ENCODE assay signal across 8 mouse cellular contexts in the genomic region with DNA sequence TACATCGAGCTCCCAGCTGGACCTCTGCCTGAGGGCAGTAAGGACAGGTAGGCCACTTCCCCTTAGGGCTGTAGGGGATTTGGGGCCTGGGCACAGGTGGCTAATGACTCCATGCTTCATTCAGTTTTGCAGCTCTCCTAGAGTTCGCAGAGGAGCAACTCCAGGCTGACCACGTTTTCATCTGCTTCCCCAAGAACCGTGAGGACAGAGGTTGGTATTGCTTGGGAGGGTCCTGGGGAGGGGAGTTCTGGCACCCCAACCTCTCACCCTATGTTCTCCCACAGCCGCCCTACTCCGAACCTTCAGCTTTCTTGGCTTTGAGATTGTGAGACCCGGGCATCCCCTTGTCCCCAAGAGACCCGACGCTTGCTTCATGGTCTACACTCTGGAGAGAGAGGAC. TPM values are rescaled to one million over a fixed set of nuclear protein-coding genes. Genes with fewer than 3 reads are reported as not detected.
DNase-seq lines count a peak whose midpoint lies in the region; ATAC-seq and TF ChIP-seq lines count a peak whose summit lies in the region.
"Not testable (repeated sequence)": the region's sequence is repeated elsewhere in the genome, so short reads cannot be mapped to it uniquely, and the experiment has no call there.
"Had no signal": no experiment of that assay in that cellular context is flagged by ENCODE, and none has a peak within 500 bp of the region (broad histone marks: within the 10 kb centered on the region; RNA-seq: fewer than 3 reads in every experiment).

No protein-coding gene starts in this region.

- H3K36me3 ChIP-seq in embryonic facial prominence, embryonic 14.5 days (ENCODE audit: control insufficient read depth, insufficient read depth, low read length) = peaks cover 23% of the 10 kb centered on the region
- peaks cover 22% of the 10 kb centered on the region for H3K36me3 ChIP-seq in hindbrain, embryonic 12.5 days
- peaks cover 25% of the 10 kb centered on the region for H3K36me3 ChIP-seq in kidney, embryonic 15.5 days
- peaks cover 12% of the 10 kb centered on the region for H3K36me3 ChIP-seq in liver, embryonic 11.5 days (ENCODE audit: control insufficient read depth, insufficient read depth, low read length)
- H3K36me3 ChIP-seq in megakaryocyte, embryonic 14.5 days (replicated peaks; ENCODE audit: low read length) = peaks cover 36% of the 10 kb centered on the region
- H3K36me3 ChIP-seq in neural tube, embryonic 12.5 days = peaks cover 22% of the 10 kb centered on the region

- H3K4me1 ChIP-seq in embryonic facial prominence, embryonic 14.5 days (ENCODE audit: control insufficient read depth, insufficient read depth, low read length) = not testable (repeated sequence)
- peaks cover 40% of the 10 kb centered on the region for H3K4me1 ChIP-seq in hindbrain, embryonic 12.5 days
- peaks cover 53% of the 10 kb centered on the region for H3K4me1 ChIP-seq in kidney, embryonic 15.5 days
- peaks cover 50% of the 10 kb centered on the region for H3K4me1 ChIP-seq in liver, embryonic 11.5 days (replicated peaks; ENCODE audit: control insufficient read depth, insufficient read depth, low read length)
- H3K4me1 ChIP-seq in megakaryocyte, embryonic 14.5 days = peaks cover 75% of the 10 kb centered on the region
- H3K4me1 ChIP-seq in neural tube, embryonic 12.5 days = peaks cover 35% of the 10 kb centered on the region

- not testable (repeated sequence) for H3K27me3 ChIP-seq in embryonic facial prominence, embryonic 14.5 days (replicated peaks; ENCODE audit: control insufficient read depth, insufficient read depth, low read length); hindbrain, embryonic 12.5 days; kidney, embryonic 15.5 days; neural tube, embryonic 12.5 days (replicated peaks)
- peaks cover 11% of the 10 kb centered on the region for H3K27me3 ChIP-seq in liver, embryonic 11.5 days (replicated peaks; ENCODE audit: control insufficient read depth, insufficient read depth, low read length)
- H3K27me3 ChIP-seq in megakaryocyte, embryonic 14.5 days (replicated peaks) = peaks cover 11% of the 10 kb centered on the region

- DNase-seq in embryonic facial prominence, embryonic 14.5 days (ENCODE audit: low spot score); gastrocnemius, adult 2 months; liver, embryonic 11.5 days (ENCODE audit: low spot score): not testable (repeated sequence)

- not testable (repeated sequence) for H3K27ac ChIP-seq in embryonic facial prominence, embryonic 14.5 days (replicated peaks; ENCODE audit: low read depth, low read length); gastrocnemius, adult 2 months; hindbrain, embryonic 12.5 days; kidney, embryonic 15.5 days; liver, embryonic 11.5 days (ENCODE audit: low read depth, low read length); neural tube, embryonic 12.5 days

- not testable (repeated sequence) for H3K9ac ChIP-seq in embryonic facial prominence, embryonic 14.5 days (ENCODE audit: low read depth, low read length); kidney, embryonic 15.5 days; liver, embryonic 11.5 days (ENCODE audit: low read depth, low read length); neural tube, embryonic 12.5 days
- peak overlapping the region; percentile 92; the same call in 1 of the 2 replicates for H3K9ac ChIP-seq in hindbrain, embryonic 12.5 days

- ATAC-seq in embryonic facial prominence, embryonic 14.5 days (ENCODE audit: low read depth); hindbrain, embryonic 12.5 days (ENCODE audit: low FRiP score); kidney, embryonic 15.5 days (replicated peaks; ENCODE audit: low FRiP score); liver, embryonic 11.5 days (replicated peaks; ENCODE audit: low FRiP score); neural tube, embryonic 12.5 days (ENCODE audit: low FRiP score, low read depth): not testable (repeated sequence)

- TF ChIP-seq CTCF in gastrocnemius, adult 2 months (IDR thresholded peaks at IDR 0.05) = not testable (repeated sequence)

- H3K4me3 ChIP-seq in embryonic facial prominence, embryonic 14.5 days (ENCODE audit: low read depth, low read length) = peak overlapping the region; percentile 81
- H3K4me3 ChIP-seq in gastrocnemius, adult 2 months = peak overlapping the region; percentile 94
- H3K4me3 ChIP-seq in hindbrain, embryonic 12.5 days = not testable (repeated sequence)
- H3K4me3 ChIP-seq in kidney, embryonic 15.5 days (replicated peaks) = peak overlapping the region; percentile 80
- peak overlapping the region; percentile 69 for H3K4me3 ChIP-seq in liver, embryonic 11.5 days (ENCODE audit: low read depth, low read length)
- peak overlapping the region; percentile 72 for H3K4me3 ChIP-seq in megakaryocyte, embryonic 14.5 days (replicated peaks)
- H3K4me3 ChIP-seq in neural tube, embryonic 12.5 days = peak overlapping the region; percentile 87; the same call in 1 of the 2 replicates

- intact Hi-C loops in gastrocnemius, adult 2 months (cut with DNase I) = loop anchor here (10.0 kb wide), 1 partner anchor 166 kb away; no protein-coding TSS in a partner anchor

- H3K4me2 ChIP-seq in embryonic facial prominence, embryonic 14.5 days (ENCODE audit: low read depth, low read length) = peak overlapping the region; percentile 86
- peak overlapping the region; percentile 87 for H3K4me2 ChIP-seq in hindbrain, embryonic 12.5 days (replicated peaks)
- peak overlapping the region; percentile 79 for H3K4me2 ChIP-seq in kidney, embryonic 15.5 days
- H3K4me2 ChIP-seq in liver, embryonic 11.5 days = peak overlapping the region; percentile 100
- peak overlapping the region; percentile 99 for H3K4me2 ChIP-seq in neural tube, embryonic 12.5 days (replicated peaks)

- 74% methylated on average over 6 of the region's 9 CpGs for WGBS in embryonic facial prominence, embryonic 14.5 days
- WGBS in hindbrain, embryonic 12.5 days = 88% methylated on average over 8 of the region's 9 CpGs
- WGBS in kidney, embryonic 15.5 days = 73% methylated on average over 9 of the region's 9 CpGs
- 82% methylated on average over 8 of the region's 9 CpGs for WGBS in liver, embryonic 11.5 days
- whole genome bisulfite sequencing in neural tube, embryonic 12.5 days = 87% methylated on average over 9 of the region's 9 CpGs

- H3K9me3 ChIP-seq in embryonic facial prominence, embryonic 14.5 days (ENCODE audit: control insufficient read depth, low read length); hindbrain, embryonic 12.5 days (replicated peaks); kidney, embryonic 15.5 days (replicated peaks); liver, embryonic 11.5 days (ENCODE audit: control insufficient read depth, low read length); megakaryocyte, embryonic 14.5 days; neural tube, embryonic 12.5 days: not testable (repeated sequence)

RNA-seq across cellular contexts. Expression of gene Oaz1, which starts 2.1 kb away (rescaled TPM):
- 1,606 and 1,697 TPM in 2 replicates for polyA plus RNA-seq in embryonic facial prominence, embryonic 14.5 days (2014; fragmentation: Nextera tagmentation; extraction: Ambion mirVana)
- 100 to 1,000 TPM; 579 to 691 TPM for total RNA-seq in gastrocnemius, adult 2 months (2021)
- polyA plus RNA-seq in hindbrain, embryonic 12.5 days (2016; fragmentation: Nextera tagmentation; extraction: Ambion mirVana) = 1,255 and 1,389 TPM in 2 replicates
- 1,583 and 1,739 TPM in 2 replicates for polyA plus RNA-seq in kidney, embryonic 15.5 days (2015; fragmentation: Nextera tagmentation; extraction: Ambion mirVana)
- polyA plus RNA-seq in liver, embryonic 11.5 days (2014; fragmentation: Nextera tagmentation; extraction: Ambion mirVana) = 1,793 and 1,800 TPM in 2 replicates
- 2,272 and 5,289 TPM in 2 replicates for polyA plus RNA-seq in megakaryocyte, embryonic 14.5 days (2012; ENCODE audit: insufficient read depth, low replicate concordance)
- polyA plus RNA-seq in neural tube, embryonic 12.5 days (2016; fragmentation: Nextera tagmentation; extraction: Ambion mirVana) = 1,342 and 1,429 TPM in 2 replicates

RNA-seq across cellular contexts. Expression of gene Lingo3, which starts 15.3 kb away (rescaled TPM):
- 1.2 and 1.3 TPM in 2 replicates for polyA plus RNA-seq in embryonic facial prominence, embryonic 14.5 days (2014; fragmentation: Nextera tagmentation; extraction: Ambion mirVana)
- 10 to 100 TPM; 10.9 to 11.3 TPM for total RNA-seq in gastrocnemius, adult 2 months (2021)
- polyA plus RNA-seq in hindbrain, embryonic 12.5 days (2016; fragmentation: Nextera tagmentation; extraction: Ambion mirVana) = 0.74 and 0.94 TPM in 2 replicates
- 0.83 and 1.2 TPM in 2 replicates for polyA plus RNA-seq in kidney, embryonic 15.5 days (2015; fragmentation: Nextera tagmentation; extraction: Ambion mirVana)
- polyA plus RNA-seq in liver, embryonic 11.5 days (2014; fragmentation: Nextera tagmentation; extraction: Ambion mirVana) = 0.05 TPM in 1 of 2 replicates, not detected in the other
- polyA plus RNA-seq in megakaryocyte, embryonic 14.5 days (2012; ENCODE audit: insufficient read depth, low replicate concordance) = 0.04 TPM in 1 of 2 replicates, not detected in the other
- polyA plus RNA-seq in neural tube, embryonic 12.5 days (2016; fragmentation: Nextera tagmentation; extraction: Ambion mirVana) = 0.65 and 1.3 TPM in 2 replicates
- polyA plus RNA-seq: CD4-positive, CD25-positive, alpha-beta regulatory T cell, adult 4 months had no signal

RNA-seq across cellular contexts. Expression of gene Jsrp1, which starts 15.3 kb away (rescaled TPM):
- 13.0 and 20.3 TPM in 2 replicates for polyA plus RNA-seq in embryonic facial prominence, embryonic 14.5 days (2014; fragmentation: Nextera tagmentation; extraction: Ambion mirVana)
- total RNA-seq in gastrocnemius, adult 2 months (2021) = 100 to 1,000 TPM; 397 to 414 TPM
- polyA plus RNA-seq in hindbrain, embryonic 12.5 days (2016; fragmentation: Nextera tagmentation; extraction: Ambion mirVana) = 0.83 and 1.7 TPM in 2 replicates
- polyA plus RNA-seq in kidney, embryonic 15.5 days (2015; fragmentation: Nextera tagmentation; extraction: Ambion mirVana) = 5.6 and 5.7 TPM in 2 replicates
- 1.1 and 1.5 TPM in 2 replicates for polyA plus RNA-seq in liver, embryonic 11.5 days (2014; fragmentation: Nextera tagmentation; extraction: Ambion mirVana)
- polyA plus RNA-seq in megakaryocyte, embryonic 14.5 days (2012; ENCODE audit: insufficient read depth, low replicate concordance) = not detected in 2 replicates
- 1.4 and 1.6 TPM in 2 replicates for polyA plus RNA-seq in neural tube, embryonic 12.5 days (2016; fragmentation: Nextera tagmentation; extraction: Ambion mirVana)
- polyA plus RNA-seq: CD4-positive, CD25-positive, alpha-beta regulatory T cell, adult 4 months had no signal

RNA-seq across cellular contexts. Expression of gene Amh, which starts 23.5 kb away (rescaled TPM):
- polyA plus RNA-seq in embryonic facial prominence, embryonic 14.5 days (2014; fragmentation: Nextera tagmentation; extraction: Ambion mirVana) = 0.13 TPM in 1 of 2 replicates, not detected in the other
- under 1 TPM; 0.38 to 0.98 TPM for total RNA-seq in gastrocnemius, adult 2 months (2021)
- polyA plus RNA-seq in hindbrain, embryonic 12.5 days (2016; fragmentation: Nextera tagmentation; extraction: Ambion mirVana) = not detected in 2 replicates
- 0.09 TPM in 1 of 2 replicates, not detected in the other for polyA plus RNA-seq in kidney, embryonic 15.5 days (2015; fragmentation: Nextera tagmentation; extraction: Ambion mirVana)
- 0.14 TPM in 1 of 2 replicates, not detected in the other for polyA plus RNA-seq in liver, embryonic 11.5 days (2014; fragmentation: Nextera tagmentation; extraction: Ambion mirVana)
- 1.1 and 5.5 TPM in 2 replicates for polyA plus RNA-seq in megakaryocyte, embryonic 14.5 days (2012; ENCODE audit: insufficient read depth, low replicate concordance)
- polyA plus RNA-seq in neural tube, embryonic 12.5 days (2016; fragmentation: Nextera tagmentation; extraction: Ambion mirVana) = not detected in 2 replicates
- polyA plus RNA-seq: CD4-positive, CD25-positive, alpha-beta regulatory T cell, adult 4 months had no signal

RNA-seq across cellular contexts. Expression of gene Lsm7, which starts 26.4 kb away (rescaled TPM):
- 303 and 331 TPM in 2 replicates for polyA plus RNA-seq in embryonic facial prominence, embryonic 14.5 days (2014; fragmentation: Nextera tagmentation; extraction: Ambion mirVana)
- 10 to 100 TPM; 13.5 to 20.0 TPM for total RNA-seq in gastrocnemius, adult 2 months (2021)
- 214 and 250 TPM in 2 replicates for polyA plus RNA-seq in hindbrain, embryonic 12.5 days (2016; fragmentation: Nextera tagmentation; extraction: Ambion mirVana)
- 303 and 328 TPM in 2 replicates for polyA plus RNA-seq in kidney, embryonic 15.5 days (2015; fragmentation: Nextera tagmentation; extraction: Ambion mirVana)
- polyA plus RNA-seq in liver, embryonic 11.5 days (2014; fragmentation: Nextera tagmentation; extraction: Ambion mirVana) = 403 and 453 TPM in 2 replicates
- polyA plus RNA-seq in megakaryocyte, embryonic 14.5 days (2012; ENCODE audit: insufficient read depth, low replicate concordance) = 6.8 and 219 TPM in 2 replicates
- 265 and 274 TPM in 2 replicates for polyA plus RNA-seq in neural tube, embryonic 12.5 days (2016; fragmentation: Nextera tagmentation; extraction: Ambion mirVana)
